Mouse (Mus musculus) liver, embryonic 15.5 days (tissue): ENCODE data around the gene Dmkn. TPM values are rescaled to one million over a fixed set of nuclear protein-coding genes. Genes with fewer than 3 reads are reported as not detected.

Source experiments
- ATAC-seq: fragments of 200-750 bp; cut with Nextera tagmentation; 2 replicates; pipeline ENCODE4 v1.8.0; 2017; ENCODE audit warnings: moderate number of reproducible peaks, mild to moderate bottlenecking, moderate library complexity; ENCODE audit not compliant: insufficient read depth
- H3K27ac ChIP-seq: fragments of 300-500 bp; sonication (generic); replicated peaks from 2 replicates; pipeline ENCODE4 v1.5.1; 2015; ENCODE audit warnings: mild to moderate bottlenecking, inconsistent platforms
- H3K27me3 ChIP-seq: fragments of 300-500 bp; sonication (generic); 2 replicates; pipeline ENCODE4 v1.6.1; 2015; ENCODE audit warnings: mild to moderate bottlenecking, inconsistent platforms
- H3K36me3 ChIP-seq: fragments of 300-500 bp; sonication (generic); replicated peaks from 2 replicates; pipeline ENCODE4 v1.6.1; 2015; ENCODE audit warnings: moderate library complexity, mild to moderate bottlenecking, inconsistent platforms
- H3K4me1 ChIP-seq: fragments of 300-500 bp; sonication (generic); replicated peaks from 2 replicates; pipeline ENCODE4 v1.6.1; 2015; ENCODE audit warnings: inconsistent platforms
- H3K4me2 ChIP-seq: fragments of 300-500 bp; sonication (generic); 2 replicates; pipeline ENCODE4 v1.6.1; 2015; ENCODE audit warnings: moderate library complexity, mild to moderate bottlenecking, inconsistent platforms
- H3K4me3 ChIP-seq: fragments of 300-500 bp; sonication (generic); replicated peaks from 2 replicates; pipeline ENCODE4 v1.5.1; 2015; ENCODE audit warnings: mild to moderate bottlenecking, inconsistent platforms
- H3K9ac ChIP-seq: fragments of 300-500 bp; sonication (generic); 2 replicates; pipeline ENCODE4 v1.6.1; 2015; ENCODE audit warnings: moderate library complexity, mild to moderate bottlenecking, inconsistent platforms
- H3K9me3 ChIP-seq: fragments of 300-500 bp; sonication (generic); replicated peaks from 2 replicates; pipeline ENCODE4 v1.6.1; 2016; ENCODE audit warnings: inconsistent platforms
- WGBS: fragments of 180-500 bp; shearing (Covaris S2); methylation state at CpG from one replicate; pipeline ENCODE4 v1.1.7; 2015; ENCODE audit warnings: mixed read lengths; ENCODE audit not compliant: insufficient replicate concordance; 5-methylcytosine and 5-hydroxymethylcytosine counted together
- polyA plus RNA-seq: library from polyadenylated mRNA; unstranded; fragments of >200 nt; fragmentation: Nextera tagmentation; extraction: Ambion mirVana; gene quantifications from 2 replicates; pipeline ENCODE4 v1.2.1, GENCODE M21; 2015

Gene Dmkn
- polyA plus RNA-seq, 1 experiment from 2014 or later, result 0.32 TPM

GRCm38 (mm10) chr7:30765173-30765572 is 1.6 kb downstream of the Dmkn start:
- no peak for ATAC-seq
- H3K9me3 ChIP-seq, result no peaks in the 10 kb centered on the region
- 42% methylated on average over 11 of the region's 11 CpGs for WGBS

GRCm38 (mm10) chr7:30766408-30766807 is 2.9 kb downstream of the Dmkn start:
- Histone ChIP-seq H3K4me2 (no peak overlapping the region), H3K9me3 (no peaks in the 10 kb centered on the region), H3K4me1 (peaks cover 7% of the 10 kb centered on the region), H3K4me3 (no peak overlapping the region), H3K9ac (no peak overlapping the region), H3K27ac (no peak overlapping the region), H3K27me3 (no peaks in the 10 kb centered on the region; the same call in 1 of the 2 replicates), H3K36me3 (no peaks in the 10 kb centered on the region)
- 54% methylated on average over 4 of the region's 4 CpGs for WGBS
- no peak for ATAC-seq

More at GRCm38 (mm10) chr7:30765173-30765572, 1.6 kb downstream of the Dmkn start:
- H3K27ac ChIP-seq, result no peak overlapping the region
- peaks cover 11% of the 10 kb centered on the region for H3K4me1 ChIP-seq
- no peak overlapping the region for H3K9ac ChIP-seq
- no peak overlapping the region for H3K4me3 ChIP-seq
- H3K36me3 ChIP-seq, result no peaks in the 10 kb centered on the region
- no peak overlapping the region for H3K4me2 ChIP-seq
- no peaks in the 10 kb centered on the region; the same call in 1 of the 2 replicates for H3K27me3 ChIP-seq

GRCm38 (mm10) chr7:30769236-30769635 is 5.7 kb downstream of the Dmkn start:
- no peaks in the 10 kb centered on the region; the same call in 1 of the 2 replicates for H3K27me3 ChIP-seq
- no peak overlapping the region for H3K27ac ChIP-seq
- H3K9ac ChIP-seq, result no peak overlapping the region
- H3K36me3 ChIP-seq, result no peaks in the 10 kb centered on the region
- H3K4me1 ChIP-seq, result no peaks in the 10 kb centered on the region
- no peaks in the 10 kb centered on the region for H3K9me3 ChIP-seq
- WGBS, result 27% methylated on average over 9 of the region's 9 CpGs
- H3K4me2 ChIP-seq, result no peak overlapping the region
- ATAC-seq, result no peak
- no peak overlapping the region for H3K4me3 ChIP-seq

- Histone ChIP-seq H3K27me3 (no peaks in the 10 kb centered on the region), H3K9me3 (no peaks in the 10 kb centered on the region), H3K4me3 (no peak overlapping the region), H3K27ac (no peak overlapping the region), H3K9ac (no peak overlapping the region), H3K36me3 (no peaks in the 10 kb centered on the region), H3K4me1 (no peaks in the 10 kb centered on the region), H3K4me2 (no peak overlapping the region)
- WGBS, result 66% methylated on average over 9 of the region's 9 CpGs
- ATAC-seq, result no peak
Observed at GRCm38 (mm10) chr7:30776104-30776503, 12.5 kb downstream of the Dmkn start.

GRCm38 (mm10) chr7:30777081-30777579 is 13.6 kb downstream of the Dmkn start:
- Histone ChIP-seq H3K36me3 (no peaks in the 10 kb centered on the region), H3K9me3 (no peaks in the 10 kb centered on the region), H3K4me3 (no peak overlapping the region), H3K4me1 (no peaks in the 10 kb centered on the region), H3K9ac (no peak overlapping the region), H3K27ac (no peak overlapping the region), H3K4me2 (no peak overlapping the region), H3K27me3 (no peaks in the 10 kb centered on the region)
- 53% methylated on average over 7 of the region's 7 CpGs for WGBS
- ATAC-seq, result no peak

GRCm38 (mm10) chr7:30777911-30778310 is 14.4 kb downstream of the Dmkn start:
- Histone ChIP-seq H3K4me3 (no peak overlapping the region), H3K27me3 (no peaks in the 10 kb centered on the region), H3K4me1 (no peaks in the 10 kb centered on the region), H3K4me2 (no peak overlapping the region), H3K36me3 (no peaks in the 10 kb centered on the region), H3K9ac (no peak overlapping the region), H3K27ac (no peak overlapping the region), H3K9me3 (no peaks in the 10 kb centered on the region)
- ATAC-seq, result no peak
- 31% methylated on average over 1 of the region's 1 CpGs for WGBS

- no peaks in the 10 kb centered on the region for H3K9me3 ChIP-seq
- H3K4me2 ChIP-seq, result no peak overlapping the region
- no peak overlapping the region for H3K9ac ChIP-seq
- H3K27ac ChIP-seq, result no peak overlapping the region
- no peaks in the 10 kb centered on the region for H3K27me3 ChIP-seq
- H3K4me1 ChIP-seq, result no peaks in the 10 kb centered on the region
- no peak for ATAC-seq
- no peaks in the 10 kb centered on the region for H3K36me3 ChIP-seq
- H3K4me3 ChIP-seq, result no peak overlapping the region
- 40% methylated on average over 4 of the region's 4 CpGs for WGBS
Observed at GRCm38 (mm10) chr7:30781792-30782191, 18.2 kb downstream of the Dmkn start.

- Histone ChIP-seq H3K4me3 (no peak overlapping the region), H3K9me3 (no peaks in the 10 kb centered on the region), H3K4me2 (no peak overlapping the region), H3K36me3 (no peaks in the 10 kb centered on the region), H3K27ac (no peak overlapping the region), H3K27me3 (no peaks in the 10 kb centered on the region), H3K4me1 (no peaks in the 10 kb centered on the region), H3K9ac (no peak overlapping the region)
- ATAC-seq, result no peak
- 56% methylated on average over 3 of the region's 3 CpGs for WGBS
Observed at GRCm38 (mm10) chr7:30782658-30783057, 19.1 kb downstream of the Dmkn start.

GRCm38 (mm10) chr7:30785154-30785553 is 21.6 kb downstream of the Dmkn start:
- ATAC-seq, result no peak
- Histone ChIP-seq H3K36me3 (no peaks in the 10 kb centered on the region), H3K9ac (no peak overlapping the region), H3K9me3 (no peaks in the 10 kb centered on the region), H3K4me3 (no peak overlapping the region), H3K4me2 (no peak overlapping the region), H3K4me1 (no peaks in the 10 kb centered on the region), H3K27ac (no peak overlapping the region), H3K27me3 (no peaks in the 10 kb centered on the region)
- WGBS, result 55% methylated on average over 1 of the region's 1 CpGs

- ATAC-seq, result no peak
- Histone ChIP-seq H3K4me2 (no peak overlapping the region), H3K4me1 (no peaks in the 10 kb centered on the region), H3K36me3 (no peaks in the 10 kb centered on the region), H3K27me3 (no peaks in the 10 kb centered on the region), H3K27ac (no peak overlapping the region), H3K9ac (no peak overlapping the region), H3K4me3 (no peak overlapping the region), H3K9me3 (no peaks in the 10 kb centered on the region)
- WGBS, result 61% methylated on average over 13 of the region's 13 CpGs
Observed at GRCm38 (mm10) chr7:30785721-30786546, 22.4 kb downstream of the Dmkn start.

- no peak within 1 kb of the TSS for H3K4me3 ChIP-seq
- H3K9me3 ChIP-seq, result no peaks in the 10 kb centered on the region
- ATAC-seq, result no peak
- H3K9ac ChIP-seq, result no peak within 1 kb of the TSS
- WGBS, result 52% methylated on average over 15 of the region's 15 CpGs
- no peak within 1 kb of the TSS for H3K27ac ChIP-seq
- H3K27me3 ChIP-seq, result no peaks in the 10 kb centered on the region
- no peaks in the 10 kb centered on the region for H3K36me3 ChIP-seq
- no peaks in the 10 kb centered on the region for H3K4me1 ChIP-seq
- H3K4me2 ChIP-seq, result no peak within 1 kb of the TSS
Observed at GRCm38 (mm10) chr7:30787377-30788022, 23.9 kb downstream of the Dmkn start, which contains the start of gene Krtdap. Gene Krtdap, plus strand, starts transcription at chr7:30787896.
